Mouse (Mus musculus): Measurements from ENCODE around the gene Cldn5. TPM values are rescaled to one million over a fixed set of nuclear protein-coding genes. Genes with fewer than 3 reads are reported as not detected.
A peak's percentile ranks its signal among the peaks of the same experiment; 100 is the strongest.

Gene Cldn5
- 64.0 and 87.0 TPM in 2 replicates for polyA plus RNA-seq (2014; fragmentation: Nextera tagmentation; extraction: Ambion mirVana)

DNA sequence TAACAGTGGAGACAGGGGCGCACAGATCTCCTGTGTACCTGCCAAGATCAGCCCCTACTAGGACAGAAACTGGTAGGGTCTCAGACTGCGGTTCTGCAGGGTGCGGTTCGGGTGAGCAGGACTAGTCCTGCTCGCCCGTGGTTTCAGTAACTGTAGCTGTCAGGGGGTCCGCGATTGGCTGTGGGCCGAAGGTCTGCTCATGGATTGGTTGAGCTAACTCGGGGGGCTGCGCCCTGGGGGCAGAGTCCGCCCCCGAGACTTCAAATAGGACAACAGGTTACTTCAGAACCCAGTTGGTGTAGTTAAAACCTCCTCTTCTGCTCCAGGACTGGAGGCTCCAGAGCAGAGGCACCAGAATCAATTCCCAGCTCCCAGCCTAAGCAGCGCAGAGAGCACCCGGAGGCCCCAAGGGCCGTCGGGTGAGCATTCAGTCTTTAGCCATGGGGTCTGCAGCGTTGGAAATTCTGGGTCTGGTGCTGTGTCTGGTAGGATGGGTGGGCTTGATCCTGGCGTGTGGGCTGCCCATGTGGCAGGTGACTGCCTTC, at the start of gene Cldn5:
Gene Cldn5, plus strand, starts transcription at position 292 of the 545 bp plus-strand sequence.
- WGBS: 5% methylated on average over 19 of the region's 19 CpGs
- Histone ChIP-seq H3K4me3 (ENCODE audit: low read length) (peak within 1 kb of the TSS; percentile 56), H3K9me3 (ENCODE audit: control insufficient read depth, low read length) (no peaks in the 10 kb centered on the region), H3K36me3 (ENCODE audit: control insufficient read depth, insufficient read depth, low read length) (peaks cover 11% of the 10 kb centered on the region; the same call in 1 of the 2 replicates), H3K4me2 (replicated peaks; ENCODE audit: low read depth, low read length) (peak within 1 kb of the TSS; percentile 76), H3K4me1 (ENCODE audit: control insufficient read depth, insufficient read depth, low read length) (peaks cover 9% of the 10 kb centered on the region; the same call in 1 of the 2 replicates), H3K27me3 (ENCODE audit: control insufficient read depth, insufficient read depth, low read length) (peaks cover 45% of the 10 kb centered on the region), H3K9ac (ENCODE audit: low read depth, low read length) (peak within 1 kb of the TSS; percentile 73), H3K27ac (ENCODE audit: low read depth, low read length) (peak within 1 kb of the TSS; percentile 38; the same call in 1 of the 2 replicates)
- ATAC-seq (ENCODE audit: low FRiP score, low TSS enrichment): peak; percentile 64

DNA sequence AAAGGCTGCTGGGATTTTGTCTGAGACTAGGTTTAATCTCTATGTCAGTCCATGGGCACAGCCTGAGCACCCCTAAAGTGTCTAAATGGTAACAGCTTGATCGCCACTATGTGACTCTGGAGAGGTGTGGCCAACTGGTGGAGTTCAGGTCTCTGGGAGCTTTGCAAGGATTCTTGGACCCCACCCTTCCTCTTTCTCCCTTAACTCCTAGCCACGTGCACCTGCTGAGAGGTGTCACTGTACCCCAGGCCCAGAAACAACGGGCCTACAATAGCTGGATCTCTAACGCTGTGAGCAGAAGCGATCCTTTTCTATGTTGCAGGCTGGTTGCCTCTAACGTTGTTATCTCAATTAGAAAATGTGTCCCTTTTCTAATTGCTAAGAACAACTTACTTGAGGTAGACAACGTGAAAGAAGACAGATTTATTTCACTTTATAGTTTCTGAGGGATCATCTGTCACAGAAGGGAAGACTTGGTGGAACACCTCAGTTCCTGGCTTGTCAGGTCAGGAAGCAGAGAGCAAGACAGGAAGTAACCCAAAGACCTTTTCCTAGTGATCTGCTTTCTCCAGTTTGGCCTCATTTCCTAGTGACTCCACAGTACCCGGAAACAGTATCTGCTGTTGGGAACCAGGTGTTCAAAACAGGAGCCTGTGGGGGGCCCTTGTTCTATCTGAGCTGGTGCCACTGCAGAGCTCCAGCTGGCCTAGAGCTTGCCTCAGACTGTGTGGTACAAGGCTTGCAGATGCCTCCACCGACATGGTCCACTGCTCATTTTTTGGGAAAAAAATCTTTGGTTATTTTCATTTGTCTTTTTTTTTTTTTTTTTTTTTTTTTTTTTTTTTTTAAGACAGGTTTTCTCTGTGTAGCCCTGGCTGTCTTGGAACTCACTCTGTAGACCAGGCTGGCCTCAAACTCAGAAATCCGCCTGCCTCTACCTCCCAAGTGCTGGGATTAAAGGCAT, 48.8 kb upstream of the Cldn5 start:
- ATAC-seq (ENCODE audit: low FRiP score, low TSS enrichment): no peak
- Histone ChIP-seq H3K4me3 (ENCODE audit: low read length) (no peak overlapping the region), H3K4me2 (replicated peaks; ENCODE audit: low read depth, low read length) (no peak overlapping the region), H3K27me3 (ENCODE audit: control insufficient read depth, insufficient read depth, low read length) (no peaks in the 10 kb centered on the region), H3K27ac (ENCODE audit: low read depth, low read length) (no peak overlapping the region), H3K36me3 (ENCODE audit: control insufficient read depth, insufficient read depth, low read length) (no peaks in the 10 kb centered on the region), H3K4me1 (ENCODE audit: control insufficient read depth, insufficient read depth, low read length) (no peaks in the 10 kb centered on the region), H3K9ac (ENCODE audit: low read depth, low read length) (no peak overlapping the region), H3K9me3 (ENCODE audit: control insufficient read depth, low read length) (no peaks in the 10 kb centered on the region)
- WGBS: 63% methylated on average over 10 of the region's 10 CpGs

DNA sequence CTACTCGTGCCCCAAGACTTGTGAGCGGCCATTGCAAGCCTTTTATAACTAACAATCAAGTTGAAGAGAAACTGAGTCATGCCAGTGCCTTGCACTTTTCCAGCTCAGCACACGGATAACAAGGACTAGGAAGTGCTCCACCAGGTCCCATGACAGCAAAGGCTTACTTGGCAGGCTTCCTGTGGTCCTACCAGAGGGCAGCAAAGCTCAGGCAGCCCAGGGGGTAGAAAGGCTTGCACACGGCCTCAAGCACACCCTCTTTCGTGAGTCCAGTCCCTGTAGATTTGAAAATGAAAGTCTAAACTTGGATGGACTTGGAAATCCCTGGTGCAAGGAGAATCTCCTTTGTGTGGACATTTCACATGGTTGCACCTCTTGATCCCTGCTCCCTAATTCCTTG, 47.5 kb upstream of the Cldn5 start:
- no peak overlapping the region for H3K4me2 ChIP-seq (replicated peaks; ENCODE audit: low read depth, low read length)
- ATAC-seq (ENCODE audit: low FRiP score, low TSS enrichment): no peak

DNA sequence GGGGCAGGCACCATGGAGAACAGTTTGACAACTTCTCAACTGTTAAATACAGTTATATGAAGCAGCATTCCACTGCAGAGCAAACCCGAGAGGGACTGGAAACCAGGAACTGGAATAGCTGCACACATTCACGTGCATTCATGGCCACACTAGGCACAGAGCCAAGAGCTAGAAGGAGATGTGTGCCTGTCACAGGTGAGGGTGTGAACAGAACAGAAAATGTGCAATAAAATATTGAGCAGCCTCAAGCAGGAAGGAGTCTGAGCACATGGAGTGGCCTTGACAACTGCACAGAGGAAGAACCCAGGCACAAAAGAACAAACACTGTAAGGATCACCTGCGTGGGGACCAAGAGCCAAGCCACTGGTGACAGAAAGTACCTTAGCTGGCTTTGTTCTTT, 46.0 kb upstream of the Cldn5 start:
- WGBS: 72% methylated on average over 3 of the region's 3 CpGs
- Histone ChIP-seq H3K9ac (ENCODE audit: low read depth, low read length) (no peak overlapping the region), H3K36me3 (ENCODE audit: control insufficient read depth, insufficient read depth, low read length) (no peaks in the 10 kb centered on the region)

More for the DNA sequence above, 47.5 kb upstream of the Cldn5 start:
- no peaks in the 10 kb centered on the region for H3K27me3 ChIP-seq (ENCODE audit: control insufficient read depth, insufficient read depth, low read length)
- no peak overlapping the region for H3K9ac ChIP-seq (ENCODE audit: low read depth, low read length)
- WGBS: 81% methylated on average over 5 of the region's 5 CpGs
- no peak overlapping the region for H3K27ac ChIP-seq (ENCODE audit: low read depth, low read length)
- H3K9me3 ChIP-seq (ENCODE audit: control insufficient read depth, low read length): no peaks in the 10 kb centered on the region
- H3K4me1 ChIP-seq (ENCODE audit: control insufficient read depth, insufficient read depth, low read length): 0 out of 2 replicates have a peak, but pooled peaks cover 3% of the 10 kb centered on the region
- H3K36me3 ChIP-seq (ENCODE audit: control insufficient read depth, insufficient read depth, low read length): no peaks in the 10 kb centered on the region
- H3K4me3 ChIP-seq (ENCODE audit: low read length): no peak overlapping the region

DNA sequence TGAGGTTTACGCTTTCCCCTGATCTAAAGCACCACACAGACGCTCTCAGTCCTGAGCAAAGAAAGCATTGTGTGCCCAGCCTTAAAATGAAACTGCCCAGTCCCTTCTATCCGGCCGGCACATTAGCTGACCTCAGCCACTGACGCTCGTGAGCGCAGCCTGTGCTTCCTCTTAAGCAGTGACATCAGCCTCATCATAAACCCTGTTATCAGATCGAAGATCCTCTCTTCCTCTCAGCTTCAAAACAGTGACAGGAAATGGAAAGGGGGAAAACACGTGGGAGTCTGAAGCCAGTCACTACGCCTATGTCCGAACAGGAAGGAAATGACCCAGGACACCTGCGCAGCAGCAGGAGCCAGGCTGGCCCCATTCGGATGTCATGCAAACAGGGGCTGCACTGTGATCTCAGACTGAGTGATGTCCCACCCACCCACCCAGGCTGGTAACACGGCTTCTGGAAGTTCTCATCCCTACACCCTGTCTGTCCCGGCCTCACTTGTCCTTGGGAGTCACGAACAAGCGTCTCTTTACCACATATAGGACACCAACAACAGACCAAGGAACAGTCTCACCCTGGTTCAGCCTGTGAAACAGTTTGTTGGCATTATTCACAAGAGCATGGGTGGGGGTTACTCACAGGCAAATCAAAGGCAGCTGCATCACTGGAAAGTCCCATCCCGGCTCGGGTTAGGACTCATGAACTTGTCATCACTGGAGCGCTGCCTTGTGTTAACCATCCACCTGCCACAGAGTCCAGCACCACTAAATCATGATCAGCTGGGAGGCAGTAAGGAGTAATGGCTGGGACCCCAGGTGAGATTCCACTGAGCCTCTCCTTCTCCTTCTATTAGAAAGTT, 43.3 kb upstream of the Cldn5 start:
- WGBS: 42% methylated on average over 20 of the region's 20 CpGs
- Histone ChIP-seq H3K4me3 (ENCODE audit: low read length) (no peak overlapping the region; the same call in 1 of the 2 replicates), H3K27me3 (ENCODE audit: control insufficient read depth, insufficient read depth, low read length) (no peaks in the 10 kb centered on the region), H3K4me1 (ENCODE audit: control insufficient read depth, insufficient read depth, low read length) (0 out of 2 replicates have a peak, but pooled peaks cover 3% of the 10 kb centered on the region), H3K36me3 (ENCODE audit: control insufficient read depth, insufficient read depth, low read length) (no peaks in the 10 kb centered on the region), H3K9ac (ENCODE audit: low read depth, low read length) (no peak overlapping the region; the same call in 1 of the 2 replicates), H3K9me3 (ENCODE audit: control insufficient read depth, low read length) (no peaks in the 10 kb centered on the region), H3K4me2 (replicated peaks; ENCODE audit: low read depth, low read length) (peak overlapping the region; percentile 17; the same call in 1 of the 2 replicates), H3K27ac (ENCODE audit: low read depth, low read length) (peak overlapping the region; percentile 30; the same call in 1 of the 2 replicates)
- ATAC-seq (ENCODE audit: low FRiP score, low TSS enrichment): no peak

More for the DNA sequence above, 46.0 kb upstream of the Cldn5 start:
- ATAC-seq (ENCODE audit: low FRiP score, low TSS enrichment): no peak
- Histone ChIP-seq H3K4me2 (replicated peaks; ENCODE audit: low read depth, low read length) (no peak overlapping the region), H3K9me3 (ENCODE audit: control insufficient read depth, low read length) (no peaks in the 10 kb centered on the region), H3K27me3 (ENCODE audit: control insufficient read depth, insufficient read depth, low read length) (no peaks in the 10 kb centered on the region), H3K4me3 (ENCODE audit: low read length) (no peak overlapping the region), H3K27ac (ENCODE audit: low read depth, low read length) (no peak overlapping the region), H3K4me1 (ENCODE audit: control insufficient read depth, insufficient read depth, low read length) (0 out of 2 replicates have a peak, but pooled peaks cover 3% of the 10 kb centered on the region)

DNA sequence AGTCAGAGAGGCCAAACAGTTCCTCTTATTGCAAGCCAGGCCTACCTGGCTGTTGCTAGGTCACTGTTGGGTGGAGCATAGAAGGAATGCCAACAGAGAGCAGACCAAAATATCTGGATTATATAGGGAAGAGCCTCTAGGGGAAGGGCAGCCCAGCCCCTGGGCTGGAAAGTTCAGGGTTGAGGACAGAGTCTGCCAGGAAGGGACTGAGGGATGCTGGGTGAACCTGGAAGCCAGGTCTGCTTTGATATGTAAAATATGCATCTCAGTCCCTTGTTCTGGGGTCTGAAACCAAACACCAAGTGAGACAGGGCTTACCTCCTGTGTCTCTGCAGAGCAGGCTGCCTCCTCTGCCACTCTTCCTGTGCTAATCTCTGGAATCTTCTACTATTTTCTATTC, 38.3 kb upstream of the Cldn5 start:
- Histone ChIP-seq H3K4me3 (ENCODE audit: low read length) (no peak overlapping the region), H3K4me2 (replicated peaks; ENCODE audit: low read depth, low read length) (no peak overlapping the region), H3K36me3 (ENCODE audit: control insufficient read depth, insufficient read depth, low read length) (no peaks in the 10 kb centered on the region), H3K9ac (ENCODE audit: low read depth, low read length) (no peak overlapping the region), H3K27ac (ENCODE audit: low read depth, low read length) (no peak overlapping the region), H3K4me1 (ENCODE audit: control insufficient read depth, insufficient read depth, low read length) (no peaks in the 10 kb centered on the region), H3K27me3 (ENCODE audit: control insufficient read depth, insufficient read depth, low read length) (no peaks in the 10 kb centered on the region), H3K9me3 (ENCODE audit: control insufficient read depth, low read length) (no peaks in the 10 kb centered on the region)
- no peak for ATAC-seq (ENCODE audit: low FRiP score, low TSS enrichment)

DNA sequence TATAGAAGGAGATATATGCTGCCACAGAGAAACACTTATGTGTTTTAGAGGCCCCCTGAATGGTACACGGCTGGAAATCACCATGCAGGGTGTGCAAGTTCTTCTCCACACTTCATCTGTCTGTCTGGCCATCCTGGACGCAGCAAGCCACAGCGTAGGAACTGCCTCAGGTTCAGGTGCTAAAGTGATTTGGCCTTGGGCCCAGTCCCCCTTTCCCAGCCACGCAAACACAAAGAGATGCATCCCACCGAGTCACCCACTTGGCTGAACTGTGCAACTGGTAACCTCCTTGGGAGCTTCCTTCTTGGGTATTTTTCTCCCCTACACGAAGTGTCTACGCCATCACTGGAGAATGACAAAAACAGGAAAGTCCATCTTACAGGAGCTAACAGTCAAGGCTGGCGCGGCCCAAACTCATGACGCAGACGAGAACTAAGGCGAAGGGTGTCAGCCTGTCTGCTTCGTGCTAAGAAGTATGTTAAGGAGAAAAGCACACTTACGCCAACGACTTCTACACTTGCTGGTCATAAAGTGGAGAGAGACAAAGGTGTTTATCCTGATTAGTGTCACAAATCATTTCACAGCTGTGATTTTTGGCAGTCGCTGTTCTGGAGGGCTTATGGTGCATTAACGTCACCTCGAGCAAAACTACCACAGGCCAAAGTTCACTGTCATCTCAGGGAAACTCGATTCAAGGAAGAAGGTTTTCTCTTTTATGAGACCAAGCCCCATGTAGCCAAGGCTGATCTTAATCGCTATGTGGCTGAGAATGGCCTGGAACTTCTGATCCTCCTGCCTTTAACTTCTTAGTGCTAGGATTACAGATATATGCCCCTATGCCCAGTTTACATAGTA, 30.2 kb upstream of the Cldn5 start:
- WGBS: 68% methylated on average over 20 of the region's 20 CpGs
- Histone ChIP-seq H3K4me3 (ENCODE audit: low read length) (no peak overlapping the region), H3K36me3 (ENCODE audit: control insufficient read depth, insufficient read depth, low read length) (no peaks in the 10 kb centered on the region), H3K4me2 (replicated peaks; ENCODE audit: low read depth, low read length) (no peak overlapping the region), H3K27me3 (ENCODE audit: control insufficient read depth, insufficient read depth, low read length) (no peaks in the 10 kb centered on the region), H3K9ac (ENCODE audit: low read depth, low read length) (no peak overlapping the region), H3K4me1 (ENCODE audit: control insufficient read depth, insufficient read depth, low read length) (no peaks in the 10 kb centered on the region), H3K9me3 (ENCODE audit: control insufficient read depth, low read length) (no peaks in the 10 kb centered on the region), H3K27ac (ENCODE audit: low read depth, low read length) (no peak overlapping the region)
- no peak for ATAC-seq (ENCODE audit: low FRiP score, low TSS enrichment)

DNA sequence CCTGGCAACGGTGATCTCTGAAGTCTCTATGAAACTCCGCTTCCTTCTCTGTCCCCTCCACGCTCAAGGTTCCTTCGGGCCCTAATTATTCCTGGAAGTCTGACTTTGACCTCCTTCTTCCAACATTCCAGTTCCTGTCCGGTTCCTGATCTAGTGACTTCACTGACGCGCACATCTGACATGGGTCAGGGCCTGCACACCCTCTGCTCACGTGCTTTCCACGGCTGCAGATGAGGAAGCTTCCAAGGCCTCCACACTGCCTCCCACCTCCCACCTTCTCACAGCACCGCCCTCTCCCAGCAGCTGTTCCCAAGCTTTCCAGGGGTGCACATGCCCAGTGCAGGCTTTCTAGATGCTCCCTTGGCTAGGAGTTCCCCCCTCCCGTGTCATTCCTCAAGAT, 25.5 kb upstream of the Cldn5 start:
- no peaks in the 10 kb centered on the region for H3K27me3 ChIP-seq (ENCODE audit: control insufficient read depth, insufficient read depth, low read length)
- no peaks in the 10 kb centered on the region for H3K9me3 ChIP-seq (ENCODE audit: control insufficient read depth, low read length)
- H3K4me3 ChIP-seq (ENCODE audit: low read length): no peak overlapping the region
- no peak overlapping the region for H3K4me2 ChIP-seq (replicated peaks; ENCODE audit: low read depth, low read length)
- no peak for ATAC-seq (ENCODE audit: low FRiP score, low TSS enrichment)
- no peak overlapping the region for H3K9ac ChIP-seq (ENCODE audit: low read depth, low read length)
- no peaks in the 10 kb centered on the region for H3K36me3 ChIP-seq (ENCODE audit: control insufficient read depth, insufficient read depth, low read length)
- no peaks in the 10 kb centered on the region for H3K4me1 ChIP-seq (ENCODE audit: control insufficient read depth, insufficient read depth, low read length)
- no peak overlapping the region for H3K27ac ChIP-seq (ENCODE audit: low read depth, low read length)
- 67% methylated on average over 11 of the region's 11 CpGs for WGBS

Measured in kidney, embryonic 14.5 days (tissue).